Mouse (Mus musculus) kidney, adult 11 months (tissue): ENCODE measurements around the gene Stxbp4.

ENCODE experiments used
- DNase-seq: peaks from one replicate; pipeline ENCODE4 v3.0.0; 2022

Stxbp4 gene

DNA sequence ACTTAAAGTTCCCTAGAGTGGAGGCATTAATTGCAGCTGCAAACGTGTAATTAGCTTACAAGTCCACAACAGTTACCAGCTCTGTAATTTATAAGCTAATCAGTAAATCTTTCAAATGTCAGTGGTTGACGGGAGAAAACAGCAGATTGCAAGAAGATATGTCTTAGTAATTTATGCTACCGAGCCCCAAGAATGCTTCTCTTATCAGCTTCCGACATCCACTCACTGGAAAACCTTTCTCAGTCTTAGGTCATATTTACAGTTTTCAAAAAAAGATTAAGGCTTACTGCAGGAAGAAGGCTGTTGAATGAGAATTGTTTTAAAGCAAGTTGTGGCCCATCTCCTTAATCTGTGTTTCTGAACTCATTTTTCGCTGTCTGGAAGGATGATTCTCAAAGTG, 83.9 kb downstream of the Stxbp4 start:
- no peak for DNase-seq

DNA sequence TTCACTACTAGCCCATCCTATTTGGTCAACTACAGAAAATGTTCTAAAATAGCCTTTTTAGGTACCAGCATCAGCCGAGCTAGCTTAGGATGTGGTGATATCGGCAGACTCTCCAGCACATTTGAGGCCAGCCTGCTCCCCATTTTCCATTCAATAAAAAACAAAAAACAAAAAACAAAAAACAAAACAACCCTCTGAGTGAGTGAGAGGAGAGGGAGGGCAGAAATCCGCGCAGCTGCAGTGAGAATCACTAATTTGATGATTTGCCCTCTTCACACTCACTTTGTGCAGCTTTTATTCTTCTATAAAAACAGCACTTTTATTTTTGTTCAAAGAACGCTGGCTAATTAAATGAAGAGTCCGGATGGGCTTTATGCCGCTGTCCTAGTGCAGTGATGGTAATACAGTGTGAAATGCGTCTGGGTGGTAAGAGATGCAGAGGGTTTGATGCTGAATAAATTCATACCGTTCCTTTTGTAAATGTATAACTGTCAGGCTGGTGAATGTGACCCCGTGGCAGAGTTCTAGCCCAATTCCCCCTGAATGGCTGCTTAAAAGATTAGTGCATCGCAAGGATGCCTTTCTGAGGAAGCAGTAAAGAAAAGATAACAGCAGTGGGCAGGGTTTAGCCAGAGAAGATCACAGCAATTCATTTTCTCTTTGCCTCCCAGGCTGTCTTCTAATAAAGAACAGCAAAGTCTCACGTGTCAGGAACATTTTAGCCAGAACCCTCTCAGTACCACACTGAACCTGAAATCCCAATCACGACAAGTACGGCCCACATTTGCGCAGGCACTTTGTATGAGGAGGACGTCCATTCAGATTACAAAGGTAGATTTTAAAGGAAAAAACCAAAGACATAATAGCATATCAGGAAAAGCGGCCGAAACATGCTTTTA, 85.3 kb downstream of the Stxbp4 start:
- DNase-seq = no peak

DNA sequence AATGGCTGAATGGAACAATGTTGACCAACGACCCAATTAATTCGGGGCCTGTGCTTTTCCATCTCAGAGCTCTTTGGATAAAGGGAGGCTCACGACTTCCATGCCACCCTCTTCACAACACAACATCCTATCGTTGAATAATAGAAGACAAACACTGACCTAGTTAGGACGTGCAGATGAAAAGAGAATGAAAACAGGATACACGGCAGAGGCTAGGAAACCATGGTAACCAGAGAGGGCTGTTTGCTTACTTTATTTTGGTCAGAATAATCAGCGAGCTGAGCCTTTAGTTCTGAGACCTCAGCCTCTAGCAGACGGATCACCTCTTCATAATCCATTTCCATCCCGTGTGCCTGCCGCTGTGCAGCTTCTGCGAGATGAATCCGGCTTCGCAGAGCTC, 89.3 kb downstream of the Stxbp4 start:
- no peak for DNase-seq

DNA sequence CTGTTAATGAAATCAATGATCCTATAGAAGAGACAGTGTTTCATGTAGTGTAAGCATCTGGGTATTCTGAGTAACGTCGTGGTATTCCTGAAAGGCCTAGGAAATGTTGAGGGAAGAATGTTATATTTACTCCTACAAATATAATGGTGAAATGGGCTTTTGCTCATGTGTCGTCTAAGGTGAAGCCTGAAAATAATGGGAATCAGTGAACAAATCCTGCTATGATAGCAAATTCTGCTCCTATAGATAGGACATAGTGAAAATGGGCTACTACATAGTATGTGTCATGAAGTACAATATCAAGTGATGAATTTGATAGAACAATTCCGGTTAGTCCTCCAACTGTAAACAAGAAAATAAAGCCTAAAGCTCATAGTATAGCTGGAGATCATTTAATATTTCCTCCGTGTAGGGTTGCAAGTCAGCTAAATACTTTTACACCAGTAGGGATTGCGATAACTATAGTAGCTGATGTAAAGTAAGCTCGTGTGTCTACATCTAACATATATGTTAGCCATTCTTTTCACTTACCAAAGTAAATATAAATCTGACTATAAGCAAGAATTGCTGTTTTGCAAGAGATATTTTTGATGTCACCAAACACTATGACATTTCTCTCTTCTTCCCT, 99.1 kb downstream of the Stxbp4 start:
- DNase-seq = no peak

DNA sequence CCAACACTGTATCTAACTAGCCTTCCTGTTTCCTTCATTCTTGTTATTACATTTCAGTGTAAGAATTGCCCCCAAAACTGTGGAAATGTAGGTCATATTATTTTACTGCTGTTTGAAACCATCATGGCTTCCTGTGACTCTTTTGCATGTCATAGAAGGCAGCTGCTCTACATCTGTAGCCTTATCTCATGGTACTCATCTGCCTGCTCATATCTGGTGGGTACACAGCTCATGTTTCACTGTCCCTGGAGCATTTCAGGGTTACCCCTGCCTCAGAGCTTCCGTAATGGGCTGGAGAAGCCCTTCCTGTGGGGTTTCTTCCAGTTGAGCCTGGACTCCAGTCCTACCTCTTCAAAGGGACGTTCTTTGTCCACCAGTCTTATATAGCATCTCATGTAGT, 112.6 kb downstream of the Stxbp4 start:
- no peak for DNase-seq

DNA sequence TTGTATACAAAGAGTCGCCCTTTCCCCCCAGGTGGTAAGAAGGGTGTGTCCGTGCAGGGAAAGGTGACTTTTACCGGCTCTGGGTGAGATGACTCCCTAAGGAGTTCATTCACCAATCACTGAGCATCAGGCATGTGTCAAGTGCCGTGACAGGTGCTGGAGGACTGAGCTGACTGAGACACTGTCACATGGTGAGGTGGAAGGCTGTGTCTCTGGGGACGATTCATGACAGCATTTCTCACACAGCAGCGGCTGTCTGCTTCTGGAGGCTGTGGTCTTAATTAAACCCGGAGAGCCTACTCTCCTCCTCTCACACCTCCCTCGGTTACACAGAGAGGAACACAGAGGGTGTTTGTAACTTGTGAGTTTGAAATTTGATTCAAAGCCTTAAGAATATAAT, 116.8 kb downstream of the Stxbp4 start:
- no peak for DNase-seq

DNA sequence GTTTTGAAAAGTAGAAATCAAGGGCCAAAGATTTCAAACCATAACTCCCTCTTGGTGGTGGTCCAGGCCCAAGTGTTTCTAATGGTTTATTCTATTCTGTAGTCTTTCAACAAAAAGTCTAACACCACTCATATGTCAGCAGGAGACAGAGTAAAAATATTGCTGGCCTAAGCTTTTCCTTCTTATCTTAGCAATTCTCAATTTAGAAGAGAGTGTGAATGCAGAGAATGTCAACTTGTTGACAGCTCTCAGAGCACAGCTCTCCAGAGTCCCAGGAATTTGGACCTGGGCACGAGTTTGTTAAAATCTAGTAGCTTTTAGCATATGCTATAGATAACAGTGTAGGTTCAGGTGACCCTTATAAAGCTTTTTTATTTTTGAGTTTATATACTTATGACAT, 120.1 kb downstream of the Stxbp4 start:
- DNase-seq = no peak

DNA sequence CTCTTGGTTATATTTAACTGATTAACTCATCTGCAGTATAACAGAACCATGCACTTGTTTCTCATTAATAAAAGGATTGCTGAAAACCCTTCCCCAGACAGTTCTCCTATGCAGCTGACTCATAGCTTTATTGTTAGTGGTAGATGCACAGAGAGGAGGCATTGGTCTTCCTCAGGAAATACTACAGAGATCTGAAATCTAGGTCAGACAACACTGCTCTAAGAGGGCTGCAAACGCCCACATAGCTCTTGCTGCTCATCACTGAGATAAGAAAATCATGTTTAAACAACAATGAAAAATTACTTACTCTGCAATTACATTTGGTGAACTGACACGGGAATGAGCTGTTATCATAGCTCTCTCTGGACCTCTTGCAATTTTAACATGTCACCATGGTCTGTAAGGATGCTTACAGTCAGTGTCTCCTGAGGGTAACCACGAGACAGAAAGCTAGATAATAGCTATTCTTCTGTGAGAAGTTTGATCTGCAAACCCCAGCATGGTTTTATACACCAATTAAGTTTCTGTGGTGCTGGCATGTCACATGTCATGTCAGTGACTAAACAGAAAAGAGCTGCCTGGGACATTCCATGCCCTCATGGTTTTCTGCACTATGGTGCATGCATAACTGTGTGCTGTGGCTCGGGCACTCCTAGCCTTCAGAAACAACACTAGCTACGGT, 125.2 kb downstream of the Stxbp4 start:
- no peak for DNase-seq

DNA sequence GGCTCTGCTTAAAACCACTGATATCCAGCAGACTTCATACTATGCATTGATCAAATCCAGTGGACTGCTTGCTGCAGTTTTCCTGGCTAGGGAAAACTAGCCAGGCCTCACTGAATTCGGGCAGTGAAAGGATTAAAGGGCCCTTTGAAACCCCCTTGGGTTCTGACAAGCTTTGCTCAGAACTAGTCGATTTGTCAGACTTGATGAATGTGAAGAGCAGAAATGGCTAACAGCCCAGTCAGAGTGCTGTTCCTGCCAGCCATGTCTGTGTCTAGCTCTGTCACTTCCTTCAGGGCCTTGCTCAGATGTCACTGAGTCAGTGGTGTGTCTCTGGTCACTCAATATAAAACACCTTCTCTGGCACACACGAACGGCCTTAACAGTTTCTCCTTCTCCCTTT, 136.0 kb downstream of the Stxbp4 start:
- DNase-seq = no peak

DNA sequence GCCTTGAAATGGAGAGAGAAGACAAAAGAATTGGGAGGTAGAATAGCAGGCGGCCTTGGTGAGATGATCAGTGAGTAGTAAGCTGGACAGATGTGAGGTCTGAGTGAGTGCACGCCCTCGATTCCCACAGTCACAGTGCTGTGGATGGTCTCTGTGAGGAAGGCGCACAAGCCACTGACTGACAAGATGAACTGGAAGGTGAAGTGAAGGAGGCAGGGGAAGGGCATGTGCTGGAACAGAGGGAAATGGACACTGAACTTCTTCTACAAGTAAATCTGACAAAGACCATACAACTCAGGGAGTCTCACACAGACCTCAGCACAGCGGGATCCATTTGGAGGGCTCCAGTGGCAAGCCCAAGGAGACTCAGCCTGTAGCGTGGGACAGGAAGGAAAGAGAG, 138.0 kb downstream of the Stxbp4 start:
- no peak for DNase-seq

DNA sequence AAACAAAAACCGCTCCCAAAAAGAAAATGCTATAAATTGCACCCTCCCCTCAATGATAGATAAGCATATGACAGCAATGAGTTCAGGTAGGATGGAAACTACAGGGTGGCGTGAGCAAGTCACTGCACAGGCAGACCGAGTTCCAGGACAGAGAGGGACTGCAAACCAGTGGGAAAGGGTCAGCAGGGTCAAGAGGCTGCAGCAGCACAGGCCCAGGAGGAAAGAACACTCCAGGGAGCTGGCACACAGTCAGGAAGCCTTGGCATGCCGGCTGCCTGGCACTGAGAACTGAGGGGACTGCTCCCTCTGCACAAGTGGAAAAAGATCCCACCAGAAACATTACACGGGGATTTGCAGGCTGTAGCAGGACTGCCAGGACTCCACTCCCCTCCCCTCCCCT, 139.4 kb downstream of the Stxbp4 start:
- no peak for DNase-seq

DNA sequence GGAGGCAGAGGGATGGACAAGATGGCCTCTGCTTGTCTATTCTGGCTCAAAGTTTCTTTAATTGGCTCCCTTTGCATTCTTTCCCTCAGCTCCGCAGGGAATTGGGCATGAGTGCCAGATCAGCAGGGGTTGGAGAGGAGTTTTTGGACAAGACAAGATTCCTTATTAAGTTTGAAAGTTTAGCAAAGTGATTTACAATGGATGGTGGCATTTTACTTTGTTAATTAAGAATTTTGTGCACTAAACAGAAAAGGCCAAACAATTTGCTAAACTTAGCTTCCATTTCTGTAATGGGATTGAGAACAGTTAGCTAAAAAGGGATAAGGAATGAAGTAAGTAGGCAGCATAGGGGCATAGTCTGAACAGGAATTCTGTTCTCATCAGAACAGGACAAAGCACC, 142.9 kb downstream of the Stxbp4 start:
- DNase-seq = no peak

DNA sequence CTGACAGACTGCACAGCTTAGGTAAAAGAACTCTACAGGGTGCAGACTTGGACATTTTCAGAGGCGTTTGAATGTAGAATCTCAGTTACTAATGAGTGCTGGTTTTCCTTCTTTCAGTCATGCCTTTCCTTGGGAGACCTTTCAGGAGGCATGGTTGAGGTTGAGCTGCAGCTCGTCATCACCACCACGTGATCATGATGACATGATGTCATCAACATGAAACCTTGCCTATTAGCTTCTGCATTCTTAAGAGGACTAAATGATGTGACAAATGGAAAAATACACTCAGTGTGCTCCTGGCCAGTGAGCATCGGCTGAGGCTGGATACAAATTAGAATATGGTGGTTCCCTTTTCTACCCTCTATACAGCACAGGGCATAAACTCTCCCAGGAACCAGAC, 145.4 kb downstream of the Stxbp4 start:
- DNase-seq = no peak

DNA sequence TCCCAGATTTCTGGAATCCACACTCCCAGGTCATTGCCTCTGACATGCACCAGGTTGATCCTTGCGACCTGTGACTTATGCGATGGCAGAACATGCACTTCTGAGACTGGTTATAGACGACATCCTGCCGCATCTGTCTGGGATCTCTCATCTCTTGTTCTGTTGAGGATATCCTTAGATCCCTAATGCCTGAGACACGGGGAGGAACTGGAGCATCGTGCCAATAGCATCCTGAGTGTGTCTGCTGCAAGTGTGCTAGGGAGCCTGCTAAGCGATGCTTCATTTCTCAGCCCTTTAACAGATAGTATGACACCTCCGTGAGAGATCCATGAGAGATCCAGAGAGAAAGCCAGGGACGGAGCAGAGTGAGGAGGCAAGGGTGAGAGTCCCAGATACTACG, 148.7 kb downstream of the Stxbp4 start:
- DNase-seq = no peak

DNA sequence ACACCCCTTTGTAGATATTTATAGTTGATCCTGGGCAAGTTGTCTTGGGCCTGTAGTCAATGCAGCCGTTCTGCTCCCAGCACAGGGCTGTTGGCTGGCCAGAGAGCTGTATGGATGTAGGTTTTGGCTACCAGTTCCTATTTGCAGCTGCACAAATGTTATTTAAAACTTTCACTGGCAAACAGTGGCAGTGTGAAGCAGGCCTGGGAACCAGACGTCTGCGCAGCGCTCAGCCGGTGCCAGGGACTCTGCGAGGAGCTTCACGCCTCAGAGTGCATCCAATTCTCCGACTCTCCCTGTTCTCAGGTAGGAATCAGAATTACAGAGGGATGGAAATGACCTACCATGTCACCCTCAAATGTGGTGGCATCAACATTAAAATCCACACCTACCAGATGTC, 150.2 kb downstream of the Stxbp4 start:
- DNase-seq = no peak

DNA sequence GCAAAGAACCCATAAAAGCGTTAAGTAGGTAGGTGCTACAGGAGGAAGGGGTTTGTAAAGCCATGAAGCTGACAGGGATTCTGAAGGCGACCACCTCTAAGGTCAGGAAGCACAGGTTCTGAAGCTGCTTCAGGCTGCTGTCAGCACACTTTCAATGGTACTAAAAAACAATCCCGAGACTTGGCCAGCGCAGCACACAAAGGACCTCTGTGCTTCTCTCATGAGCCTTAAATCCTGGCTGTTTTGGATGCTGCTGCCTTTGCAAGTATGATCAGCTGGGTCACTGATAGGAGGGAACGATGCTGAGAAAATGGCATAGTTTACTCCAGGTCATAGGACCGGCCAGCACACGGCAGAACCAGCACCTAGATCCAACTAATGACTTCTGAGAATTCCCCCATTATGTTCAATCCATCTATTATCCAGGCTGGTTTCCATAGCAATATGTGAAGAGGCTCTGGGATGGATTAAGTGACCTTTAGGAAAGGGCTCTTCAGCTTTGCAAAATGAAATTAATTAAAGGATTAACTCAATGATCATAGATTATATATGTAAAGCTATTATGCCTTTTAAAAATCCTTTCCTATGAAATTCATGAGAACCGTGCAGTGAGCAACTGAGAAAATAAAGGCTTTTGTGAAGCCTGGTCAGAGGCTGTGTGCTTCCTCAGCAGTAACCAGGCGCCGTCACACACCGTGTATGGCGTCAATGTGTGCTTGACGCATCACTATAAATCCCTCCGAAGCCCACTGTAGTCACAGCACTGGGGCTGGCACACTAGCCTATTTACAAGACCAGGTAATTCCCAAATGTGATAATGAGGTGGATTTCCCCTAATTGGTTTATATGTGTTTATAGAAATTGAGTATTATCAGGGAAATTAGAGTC, 152.9 kb downstream of the Stxbp4 start:
- no peak for DNase-seq

DNA sequence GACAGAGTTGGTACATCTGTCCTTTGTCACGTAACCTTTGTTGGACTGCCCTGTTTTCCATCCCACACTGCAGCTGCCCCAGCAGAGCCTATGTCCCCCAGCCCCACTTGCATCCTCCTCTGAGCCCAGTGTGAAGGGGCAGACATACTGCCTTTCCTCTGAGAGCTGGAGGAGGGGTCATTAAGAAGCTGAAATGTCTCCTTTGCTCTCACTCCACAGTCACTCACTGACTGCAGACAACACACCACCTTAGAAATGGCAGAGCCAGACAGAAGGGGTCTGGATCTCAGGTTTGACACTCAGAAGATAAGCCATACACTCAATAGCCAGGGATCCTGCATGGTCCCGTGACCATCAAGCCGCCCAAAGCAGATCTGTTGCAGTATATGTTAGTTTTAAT, 154.1 kb downstream of the Stxbp4 start:
- DNase-seq = no peak

DNA sequence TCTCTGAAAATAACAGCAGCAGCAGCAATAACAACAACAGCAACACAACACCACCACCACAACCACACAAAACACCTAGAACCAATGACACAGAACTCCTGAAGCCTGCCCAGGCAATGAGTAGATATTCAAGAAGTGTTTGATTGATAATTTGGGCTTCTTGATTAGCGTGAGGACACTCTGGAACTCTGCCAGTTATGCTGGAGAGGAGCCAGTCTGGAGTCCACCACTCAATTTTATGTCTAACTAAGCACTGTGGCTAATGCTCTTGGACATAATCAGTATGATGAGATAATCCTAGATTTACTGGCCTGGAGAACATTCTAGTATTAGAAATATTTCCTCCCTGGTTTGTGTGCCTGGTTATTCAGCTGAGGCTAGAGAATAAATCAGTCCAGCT, 156.1 kb downstream of the Stxbp4 start:
- no peak for DNase-seq

DNA sequence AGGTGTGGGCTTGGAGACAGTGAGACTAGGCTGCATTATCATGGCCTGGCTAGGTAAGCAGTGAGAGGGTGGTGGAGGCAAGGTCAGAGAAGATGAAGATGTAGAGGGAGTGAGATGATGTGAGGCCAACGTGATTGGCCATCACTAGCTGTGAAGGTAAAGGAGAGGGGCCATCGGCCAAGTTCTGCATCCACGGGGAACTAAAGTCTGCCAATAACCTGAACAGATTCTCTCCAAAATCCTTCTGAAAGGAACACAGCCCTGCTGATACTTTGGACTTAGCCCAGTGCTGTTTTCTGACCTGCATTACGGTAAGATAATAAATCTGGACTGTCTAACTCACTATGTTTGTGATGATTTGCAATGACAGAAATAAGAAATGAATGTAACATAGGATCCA, 167.6 kb downstream of the Stxbp4 start:
- DNase-seq = no peak

DNA sequence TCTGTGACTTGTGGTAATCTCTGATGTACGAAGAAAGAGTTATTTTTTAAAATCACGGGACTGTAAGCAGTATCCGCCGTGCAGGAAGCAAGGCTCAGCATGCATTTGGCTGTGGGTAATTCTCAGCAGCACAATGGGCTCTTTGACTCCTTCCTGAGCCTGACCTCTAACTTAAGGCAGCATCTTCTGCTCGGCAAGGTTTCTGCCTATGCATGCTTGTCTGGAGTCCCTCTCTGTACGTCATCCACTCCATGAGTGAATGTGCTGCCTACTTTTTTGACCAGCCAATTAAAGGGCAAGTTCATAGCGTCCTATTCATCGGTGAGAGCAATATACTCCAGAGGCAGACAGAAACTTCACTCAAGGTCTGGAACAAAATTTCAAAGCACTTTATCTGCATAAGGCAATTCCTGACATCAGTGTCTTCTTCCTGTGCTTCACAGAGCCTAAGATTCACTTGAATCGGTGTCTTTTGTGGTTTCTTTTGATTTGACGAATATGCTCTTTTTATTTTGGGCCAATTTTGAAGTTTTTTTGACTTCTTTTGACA, 173.8 kb downstream of the Stxbp4 start:
- no peak for DNase-seq

DNA sequence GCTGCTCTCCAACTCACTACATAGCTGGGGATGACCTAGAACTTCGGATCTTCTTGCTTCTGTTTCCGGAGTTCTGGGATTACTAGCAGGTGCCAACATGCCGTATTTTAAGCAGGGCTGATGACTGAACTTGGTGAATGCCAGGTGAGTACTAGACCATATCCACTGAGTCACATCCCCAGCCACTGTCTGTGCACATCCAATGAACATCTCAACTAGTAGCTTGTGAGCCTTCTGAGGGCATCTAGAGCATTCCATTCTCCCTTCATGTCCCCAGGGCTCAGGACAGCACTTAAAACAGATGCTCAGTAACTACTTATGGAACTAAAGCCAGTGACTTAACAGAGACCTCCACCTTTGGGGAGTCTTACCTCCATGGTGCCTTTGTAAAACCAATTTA, 177.4 kb downstream of the Stxbp4 start:
- DNase-seq = no peak

DNA sequence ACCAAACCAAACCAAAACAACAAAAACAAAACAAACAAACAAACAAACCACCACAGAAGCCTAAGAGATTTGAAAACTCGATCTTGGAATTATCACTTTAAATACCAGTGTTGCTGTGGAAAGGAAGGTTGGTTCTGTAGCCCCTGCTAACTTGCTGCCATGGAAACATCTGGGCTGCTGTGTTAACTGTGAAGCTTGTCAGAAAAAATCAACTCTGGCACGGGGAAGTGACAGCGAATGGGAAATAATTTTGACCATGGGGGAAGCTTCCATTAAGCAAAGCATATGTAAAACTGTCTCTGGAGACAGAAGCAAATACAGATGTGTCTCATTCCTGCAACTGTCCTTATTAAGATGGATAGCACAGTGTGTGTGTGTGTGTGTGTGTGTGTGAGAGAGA, 185.8 kb downstream of the Stxbp4 start:
- no peak for DNase-seq

DNA sequence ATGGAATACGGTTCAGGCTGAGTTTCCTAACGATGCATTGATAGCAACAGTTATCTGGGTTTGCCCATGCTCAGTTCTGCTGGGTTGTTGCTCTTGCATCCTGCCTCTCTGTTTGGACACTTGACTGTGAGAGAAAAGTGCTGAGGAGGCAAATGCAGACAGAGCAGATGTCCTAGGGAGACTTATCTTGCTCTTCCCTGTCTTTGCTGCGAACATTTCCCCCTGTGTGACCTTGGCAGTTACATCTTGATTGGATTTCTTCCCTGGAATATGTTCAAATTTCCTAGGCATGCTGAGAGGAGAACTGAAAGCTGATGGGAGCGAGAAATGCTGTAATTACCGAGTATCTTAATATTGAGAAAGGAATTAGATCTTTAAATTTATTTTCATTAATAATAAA, 186.4 kb downstream of the Stxbp4 start:
- DNase-seq = no peak
